Mouse (Mus musculus): ENCODE results near the gene Plod3.

Gene Plod3

DNA sequence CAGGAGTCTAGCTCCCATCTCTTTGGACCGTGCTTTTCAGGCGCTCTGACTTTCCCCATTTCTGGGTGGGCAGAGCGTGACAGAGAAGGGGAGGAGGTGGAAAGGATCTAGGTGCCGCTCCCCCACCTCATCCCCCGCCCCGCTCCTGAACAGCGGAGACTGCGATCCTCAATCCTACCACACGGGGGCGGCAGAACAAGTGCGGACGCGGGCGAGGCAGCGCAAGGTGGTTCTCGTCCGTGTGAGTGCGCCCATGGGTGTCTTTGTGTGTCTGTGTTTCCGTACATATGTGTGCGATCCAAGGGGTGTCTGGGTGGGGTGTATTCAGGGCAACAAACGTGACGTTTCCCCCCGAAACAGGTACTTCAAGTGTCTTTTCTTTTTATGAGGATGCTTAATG lies 38.3 kb downstream of the Plod3 start:
- WGBS = under 1% methylated on average over 23 of the region's 23 CpGs

DNA sequence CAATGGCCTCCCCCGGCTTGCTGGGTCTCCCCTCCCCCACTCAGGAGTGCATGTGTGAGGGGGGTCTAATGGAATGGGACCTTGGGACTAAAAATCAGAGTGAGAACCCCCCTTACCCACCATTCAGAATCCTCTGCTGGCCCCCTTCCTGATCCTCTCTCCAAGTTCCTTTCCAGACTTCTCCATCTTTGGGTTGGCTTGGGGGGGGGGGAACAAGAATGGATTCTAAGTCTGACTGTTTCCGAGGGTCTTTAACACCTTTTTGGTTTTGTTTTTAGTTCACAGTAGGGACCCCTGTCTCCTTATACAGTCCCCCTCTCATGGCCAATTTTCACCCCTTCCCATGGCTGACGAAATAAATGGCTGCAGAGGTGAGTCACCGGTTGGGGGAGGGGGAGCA lies 39.3 kb downstream of the Plod3 start, which contains the start of gene Vgf:
Vgf (plus strand) TSS at position 301 of the 400 bp plus-strand sequence.
- 19% methylated on average over 4 of the region's 4 CpGs for WGBS

DNA sequence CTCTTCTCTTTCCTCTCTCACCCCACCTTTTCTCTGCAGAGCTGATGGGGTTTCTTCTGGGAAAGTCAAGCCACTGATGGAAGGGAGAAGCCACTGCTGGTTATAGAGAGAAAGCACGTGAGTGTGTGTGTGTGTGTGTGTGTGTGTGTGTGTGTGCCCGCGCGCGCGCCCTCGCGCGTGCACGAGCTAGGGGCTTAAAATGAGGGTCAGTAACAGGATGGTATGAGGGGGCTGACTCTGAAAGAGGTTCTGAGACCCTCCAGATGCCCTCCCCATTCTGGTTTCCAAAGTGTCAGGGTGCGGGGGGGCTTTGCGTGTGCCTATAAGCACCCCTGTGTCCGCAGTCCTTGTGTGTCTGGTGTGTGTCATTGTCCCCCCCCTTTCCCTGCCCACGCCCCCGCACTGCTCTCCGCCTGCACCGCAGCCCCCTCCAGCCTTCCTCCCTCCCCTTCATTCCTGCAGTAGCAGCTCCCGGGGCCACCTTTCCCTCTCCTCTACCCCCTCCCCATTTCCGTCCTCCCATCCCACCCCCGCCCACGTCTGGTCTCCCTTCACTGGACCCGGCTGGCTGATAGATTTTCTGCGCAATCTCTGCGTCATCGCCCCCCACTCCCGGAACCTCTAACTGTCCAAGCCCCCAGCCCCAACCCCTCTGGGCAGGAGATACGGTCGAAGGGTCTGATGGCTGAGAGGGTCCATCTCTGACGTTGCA lies 41.9 kb downstream of the Plod3 start:
- WGBS = 2% methylated on average over 29 of the region's 29 CpGs

DNA sequence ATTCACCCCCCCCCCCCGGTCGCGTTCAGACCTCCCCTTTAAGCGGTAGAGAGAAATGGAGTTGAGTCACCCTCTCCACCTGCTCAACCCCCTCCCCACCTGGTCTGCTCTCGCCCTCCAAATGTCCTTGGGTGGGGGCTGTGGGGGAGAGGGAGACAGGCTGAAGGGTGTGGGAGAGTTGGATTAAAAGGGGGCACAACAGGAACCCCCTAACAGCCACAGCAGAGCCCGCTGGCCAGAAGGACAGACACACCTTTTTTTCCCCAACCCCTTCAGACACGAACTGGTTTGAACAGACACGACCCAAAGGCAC lies 42.4 kb downstream of the Plod3 start:
- WGBS = 3% methylated on average over 8 of the region's 8 CpGs

DNA sequence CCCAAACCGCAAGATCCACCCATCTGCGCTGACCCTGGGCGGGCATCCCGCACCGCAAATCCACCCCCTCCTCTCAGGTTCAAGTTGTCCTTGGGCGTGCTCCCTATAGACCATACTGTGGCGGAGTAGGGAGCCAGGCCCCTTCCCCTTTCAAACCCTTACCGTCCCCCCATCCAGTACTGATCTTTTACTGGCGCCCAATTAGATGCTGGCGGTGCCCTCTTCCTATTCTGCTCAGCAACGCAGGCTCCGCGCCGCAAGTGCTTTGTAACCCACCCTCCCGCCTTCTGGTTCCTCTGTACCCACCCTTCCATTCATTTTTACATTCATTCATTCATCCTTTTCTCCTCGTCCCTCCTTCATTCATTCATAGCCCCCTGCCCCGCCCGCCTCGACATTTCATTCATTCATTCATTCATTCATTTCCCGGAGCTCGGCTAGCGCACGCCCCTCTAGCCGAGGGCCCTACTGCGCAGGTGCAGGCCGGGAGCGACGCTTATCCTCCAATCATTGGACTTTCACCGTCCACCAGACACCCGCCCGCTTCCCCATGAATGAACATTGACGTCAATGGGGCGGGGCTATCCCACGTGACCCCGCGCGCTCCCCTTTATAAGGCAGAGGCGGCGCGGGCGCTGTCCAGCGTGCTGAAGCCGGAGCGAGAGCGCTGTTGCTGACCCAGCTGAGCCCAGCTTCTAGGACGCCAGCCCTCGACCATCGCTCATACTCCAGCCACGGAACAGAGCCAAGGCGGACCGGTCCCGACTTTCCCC lies 43.0 kb downstream of the Plod3 start:
- under 1% methylated on average over 52 of the region's 52 CpGs for WGBS

- 9% methylated on average over 22 of the region's 22 CpGs for WGBS
Observed at GRCm38 (mm10) chr5:137030416-137030810, 43.6 kb downstream of the Plod3 start.

DNA sequence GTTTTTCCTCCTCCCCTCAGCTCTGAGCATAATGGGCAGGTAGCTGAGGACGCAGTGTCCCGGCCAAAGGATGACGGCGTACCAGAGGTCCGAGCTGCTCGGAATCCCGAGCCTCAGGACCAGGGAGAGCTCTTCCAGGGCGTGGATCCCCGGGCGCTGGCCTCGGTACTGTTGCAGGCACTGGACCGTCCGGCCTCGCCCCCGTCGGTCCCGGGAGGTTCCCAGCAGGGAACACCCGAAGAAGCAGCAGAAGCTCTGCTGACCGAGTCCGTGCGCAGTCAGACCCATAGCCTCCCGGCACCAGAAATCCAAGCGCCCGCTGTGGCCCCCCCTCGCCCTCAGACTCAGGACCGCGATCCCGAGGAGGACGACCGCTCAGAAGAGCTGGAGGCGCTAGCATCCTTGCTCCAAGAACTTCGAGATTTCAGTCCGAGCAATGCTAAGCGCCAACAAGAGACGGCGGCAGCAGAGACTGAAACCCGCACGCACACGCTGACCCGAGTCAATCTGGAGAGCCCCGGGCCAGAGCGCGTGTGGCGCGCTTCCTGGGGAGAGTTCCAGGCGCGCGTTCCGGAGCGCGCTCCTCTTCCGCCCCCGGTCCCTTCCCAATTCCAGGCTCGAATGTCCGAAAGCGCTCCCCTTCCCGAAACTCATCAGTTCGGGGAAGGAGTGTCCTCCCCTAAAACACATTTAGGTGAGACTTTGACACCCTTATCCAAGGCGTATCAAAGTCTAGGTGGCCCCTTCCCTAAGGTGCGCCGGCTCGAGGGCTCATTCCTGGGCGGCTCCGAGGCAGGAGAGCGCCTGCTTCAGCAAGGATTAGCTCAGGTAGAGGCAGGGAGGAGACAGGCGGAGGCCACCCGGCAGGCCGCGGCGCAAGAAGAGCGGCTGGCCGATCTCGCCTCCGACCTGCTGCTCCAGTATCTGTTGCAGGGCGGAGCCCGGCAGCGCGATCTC lies 44.5 kb downstream of the Plod3 start:
- whole genome bisulfite sequencing = under 1% methylated on average over 78 of the region's 78 CpGs

DNA sequence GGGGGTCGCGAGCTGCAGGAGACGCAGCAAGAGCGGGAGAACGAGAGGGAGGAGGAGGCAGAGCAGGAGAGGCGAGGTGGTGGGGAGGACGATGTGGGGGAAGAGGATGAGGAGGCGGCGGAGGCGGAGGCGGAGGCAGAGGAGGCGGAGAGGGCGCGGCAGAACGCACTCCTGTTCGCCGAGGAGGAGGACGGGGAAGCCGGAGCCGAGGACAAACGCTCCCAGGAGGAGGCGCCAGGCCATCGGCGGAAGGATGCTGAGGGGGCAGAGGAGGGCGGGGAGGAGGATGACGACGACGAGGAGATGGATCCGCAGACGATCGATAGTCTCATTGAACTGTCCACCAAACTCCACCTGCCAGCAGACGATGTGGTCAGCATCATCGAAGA lies 45.2 kb downstream of the Plod3 start:
- WGBS = under 1% methylated on average over 33 of the region's 33 CpGs

- WGBS = 1% methylated on average over 46 of the region's 49 CpGs
Observed at GRCm38 (mm10) chr5:137032641-137033074, 45.8 kb downstream of the Plod3 start.

- WGBS = 54% methylated on average over 13 of the region's 13 CpGs
Observed at GRCm38 (mm10) chr5:137036211-137036610, 49.4 kb downstream of the Plod3 start.

DNA sequence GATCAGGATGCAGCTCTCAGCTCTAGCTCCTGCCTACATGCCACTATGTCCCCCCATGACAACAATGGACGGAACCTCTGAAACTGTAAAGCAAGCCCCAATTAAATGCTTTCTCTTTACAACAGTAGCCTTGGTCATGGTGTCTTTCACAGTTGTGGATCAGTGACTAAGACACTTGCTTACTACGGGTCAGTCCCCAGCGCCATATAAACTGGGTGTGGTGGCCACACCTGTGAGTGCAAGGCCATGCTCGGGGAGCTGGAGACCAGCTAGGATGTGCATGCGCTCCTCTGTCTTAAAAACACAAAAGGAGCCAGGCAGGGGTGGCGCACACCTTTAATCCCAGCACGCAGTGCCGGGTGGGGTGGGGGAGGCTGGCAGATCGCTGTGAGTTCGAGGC lies 52.6 kb downstream of the Plod3 start:
- WGBS = 91% methylated on average over 10 of the region's 10 CpGs

- 89% methylated on average over 10 of the region's 10 CpGs for WGBS
Observed at GRCm38 (mm10) chr5:137041442-137041841, 54.6 kb downstream of the Plod3 start.

DNA sequence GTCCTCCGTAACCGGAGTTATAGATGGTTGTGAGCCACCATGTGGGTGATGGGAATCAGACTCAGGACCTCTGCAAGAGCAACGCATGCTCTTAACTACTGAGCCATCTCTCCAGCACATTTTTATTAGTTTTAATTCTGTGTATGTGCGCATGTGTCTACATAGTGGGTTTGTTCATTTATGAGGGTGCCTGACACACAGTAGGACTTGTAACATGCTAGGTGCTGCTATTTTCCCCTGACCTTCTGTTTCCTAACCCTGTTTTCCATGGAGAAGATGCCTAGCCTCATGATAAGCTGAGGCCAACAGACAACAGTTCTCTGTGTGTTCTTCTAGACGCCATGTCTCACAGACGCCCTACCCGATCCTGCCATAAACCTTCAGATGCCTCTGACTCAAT lies 57.2 kb downstream of the Plod3 start:
- 95% methylated on average over 7 of the region's 7 CpGs for WGBS

- under 1% methylated on average over 48 of the region's 48 CpGs for WGBS
Observed at GRCm38 (mm10) chr5:137045402-137046323, 58.8 kb downstream of the Plod3 start, which contains the start of gene Ap1s1. Ap1s1 (minus strand) TSS chr5:137046135.

Data from cerebral cortex, adult 2 months (tissue).